Mouse (Mus musculus) layer of hippocampus, adult 2 months (tissue): Measurements from ENCODE around the gene Stat5a. TPM values are rescaled to one million over a fixed set of nuclear protein-coding genes. Genes with fewer than 3 reads are reported as not detected.

Source experiments
- DNase-seq, 2 experiments: peaks; one replicate each; pipeline ENCODE4 v3.0.0; 2022; ENCODE audit warnings: low spot score in 2 of 2
- H3K27ac ChIP-seq: fragments of 200-600 bp; 2 replicates; pipeline ENCODE4 v1.8.1; 2022
- H3K4me3 ChIP-seq: fragments of 200-600 bp; 2 replicates; pipeline ENCODE4 v1.8.1; 2022; ENCODE audit warnings: mild to moderate bottlenecking
- CTCF ChIP-seq: fragments of 200-600 bp; conservative IDR thresholded peaks from 2 replicates; pipeline ENCODE4 v1.8.1; 2022; ENCODE audit warnings: antibody characterized with exemption, mild to moderate bottlenecking, moderate library complexity
- total RNA-seq, 2 experiments: library from RNA; stranded (reverse); gene quantifications; 2 replicates each; pipeline ENCODE4 v1.2.3; 2021

Stat5a gene
- total RNA-seq, 2 experiments from 2014 or later = 1.7 to 2.0 TPM

DNA sequence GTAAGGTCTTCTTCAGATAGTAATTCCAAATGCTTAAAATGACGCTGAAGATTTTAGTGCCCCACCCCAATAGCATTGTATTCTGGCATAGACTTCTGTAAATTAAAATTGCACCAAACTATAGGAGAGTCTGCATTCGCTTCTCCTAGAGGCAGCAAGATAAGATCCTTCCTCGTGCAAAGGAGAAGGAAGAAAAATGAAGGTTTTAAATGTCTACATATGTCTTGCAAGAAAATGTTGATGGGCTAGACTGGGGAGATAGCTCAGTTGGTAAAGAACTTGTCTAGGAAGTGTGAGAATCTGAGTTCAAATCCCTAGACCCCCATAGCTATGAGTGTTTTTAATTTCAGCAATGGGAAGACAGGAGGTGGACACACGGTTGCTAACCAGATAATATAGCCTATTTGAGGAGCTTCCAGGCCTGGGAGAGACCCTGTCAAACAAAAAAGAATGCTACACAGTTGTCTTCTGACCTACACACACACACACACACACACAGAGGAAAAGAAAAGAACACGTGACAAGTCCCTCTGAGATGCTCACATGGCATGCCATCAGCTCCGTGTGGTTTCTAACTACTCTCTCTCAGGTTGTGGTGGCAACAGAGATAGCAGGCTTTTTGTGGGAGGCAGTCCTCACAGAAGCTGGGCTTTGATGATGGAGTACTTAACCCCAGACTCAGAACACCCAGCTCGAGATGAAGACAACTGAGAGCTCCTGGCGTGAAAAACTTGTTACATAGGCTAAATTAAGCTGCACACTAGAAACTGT, 35.4 kb upstream of the Stat5a start:
- no peak for TF ChIP-seq CTCF
- DNase-seq = no peak
- no peak overlapping the region for H3K4me3 ChIP-seq
- no peak overlapping the region for H3K27ac ChIP-seq

DNA sequence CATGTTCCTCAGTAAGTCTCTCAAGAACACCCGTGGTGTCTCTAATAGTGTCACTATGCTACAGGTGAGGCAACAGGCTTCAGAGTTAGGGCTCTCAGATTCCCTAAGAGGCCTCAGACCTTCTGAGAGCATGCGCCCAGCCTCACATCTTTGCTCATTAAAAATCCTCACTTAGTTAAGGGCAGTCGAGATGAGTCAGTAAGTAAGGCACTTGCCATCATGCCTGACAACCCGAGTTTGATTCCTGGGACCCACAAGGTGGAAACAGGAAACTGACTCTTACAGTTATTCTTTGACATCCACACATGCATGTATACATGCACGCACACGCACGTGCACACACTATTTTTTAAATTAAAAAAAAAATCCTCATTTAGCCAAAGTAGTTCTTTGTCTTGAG, 34.7 kb upstream of the Stat5a start:
- H3K4me3 ChIP-seq = no peak overlapping the region
- no peak for DNase-seq
- no peak for TF ChIP-seq CTCF
- no peak overlapping the region for H3K27ac ChIP-seq

DNA sequence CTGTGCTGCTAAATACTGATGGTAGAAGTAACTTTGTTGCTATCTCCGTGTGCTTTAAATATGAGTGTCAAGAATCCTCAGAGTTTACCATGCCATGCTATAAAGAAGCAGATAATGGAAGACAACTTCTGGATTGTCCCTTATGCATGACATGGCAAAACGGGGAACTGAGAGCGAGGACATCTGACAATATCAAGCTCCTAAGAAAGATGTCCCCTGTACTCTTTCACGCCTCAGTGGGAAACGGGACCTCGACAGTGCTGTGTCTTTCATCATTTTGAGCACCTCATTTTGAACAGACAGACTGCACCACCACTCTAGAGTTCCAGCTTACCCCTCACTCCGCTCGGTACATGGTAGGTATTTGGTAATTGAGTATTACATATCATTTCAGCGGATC, 33.7 kb upstream of the Stat5a start:
- H3K4me3 ChIP-seq = no peak overlapping the region
- H3K27ac ChIP-seq = no peak overlapping the region
- DNase-seq = no peak
- TF ChIP-seq CTCF = no peak

DNA sequence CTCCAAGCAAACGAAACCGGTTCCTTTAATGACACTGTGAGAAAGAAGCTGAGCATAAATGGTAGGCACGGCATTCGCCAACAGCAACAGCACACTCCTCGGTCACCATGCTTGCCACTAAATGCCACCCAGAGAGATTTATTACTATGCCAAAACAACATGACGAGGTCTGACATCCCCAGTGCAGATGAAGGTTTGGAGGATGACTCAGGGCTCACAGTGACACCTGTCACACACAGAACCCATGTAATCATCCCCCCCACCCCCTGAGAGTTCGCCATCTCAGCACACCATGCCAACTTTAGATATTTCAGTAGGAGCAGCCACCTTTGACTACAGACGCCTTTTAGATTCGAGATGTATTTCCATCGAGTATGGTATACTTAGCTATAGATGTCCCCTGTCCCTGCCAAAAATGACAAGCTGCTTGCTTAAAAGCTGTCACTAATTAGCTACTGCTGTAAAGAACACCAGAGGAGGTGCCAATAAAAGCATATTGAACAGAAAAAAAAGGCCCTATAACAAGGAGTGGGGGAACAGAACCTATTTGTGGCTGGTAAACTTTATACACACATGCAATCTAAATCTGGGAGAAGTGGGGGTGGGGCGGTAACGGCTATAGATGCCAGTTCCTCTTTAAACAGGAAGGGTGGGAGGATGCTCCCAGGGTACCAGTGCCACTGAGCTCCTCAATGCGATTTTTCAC, 32.8 kb upstream of the Stat5a start:
- DNase-seq = peak in 1 of 2 experiments; percentile 23
- no peak for TF ChIP-seq CTCF
- Histone ChIP-seq H3K4me3 (no peak overlapping the region), H3K27ac (no peak overlapping the region)

DNA sequence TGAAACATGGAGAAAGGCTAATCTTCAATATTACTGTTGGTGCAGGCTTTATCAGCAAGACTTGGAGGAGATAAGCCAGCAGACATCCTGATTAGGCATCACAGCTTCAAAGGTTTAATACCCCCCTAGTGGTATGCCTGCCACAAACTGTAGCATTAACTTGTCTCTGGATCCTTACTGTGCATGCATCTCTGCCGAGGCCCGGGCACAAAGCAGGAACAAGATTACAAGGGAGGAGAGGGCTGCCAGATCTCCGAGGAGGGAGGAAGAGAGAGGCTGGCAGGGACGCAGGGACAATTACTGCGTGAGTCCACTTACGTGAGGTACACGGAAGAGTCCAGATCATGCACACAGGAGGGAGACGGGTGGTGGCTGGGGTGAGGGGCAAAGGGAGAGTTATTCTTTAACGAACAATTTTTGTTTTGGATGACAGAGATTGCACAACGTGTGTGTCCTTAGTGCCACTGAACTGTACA, 30.4 kb upstream of the Stat5a start:
- peak; percentile 45 for TF ChIP-seq CTCF
- no peak for DNase-seq
- Histone ChIP-seq H3K4me3 (no peak overlapping the region), H3K27ac (no peak overlapping the region)

DNA sequence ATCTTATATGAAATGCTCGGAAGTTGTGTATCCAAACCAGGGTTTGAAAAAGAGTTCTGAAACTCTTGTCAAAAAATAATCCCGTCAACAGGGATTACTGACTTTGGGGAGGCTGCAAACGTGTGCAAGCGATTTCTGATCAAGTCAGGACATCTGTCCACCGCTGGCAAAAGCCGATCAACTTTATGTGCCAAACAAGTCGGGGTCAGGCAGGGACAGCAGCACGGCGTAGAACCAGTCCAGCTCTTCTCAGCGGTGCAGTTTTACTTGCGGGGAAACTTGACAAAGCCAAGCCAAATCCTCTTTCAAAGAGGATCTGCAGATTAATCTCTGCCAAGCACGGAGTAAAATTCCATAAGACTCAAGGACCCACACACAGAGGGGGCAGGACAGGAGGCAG, 29.5 kb upstream of the Stat5a start:
- no peak for DNase-seq
- no peak for TF ChIP-seq CTCF
- H3K27ac ChIP-seq = no peak overlapping the region
- no peak overlapping the region for H3K4me3 ChIP-seq

DNA sequence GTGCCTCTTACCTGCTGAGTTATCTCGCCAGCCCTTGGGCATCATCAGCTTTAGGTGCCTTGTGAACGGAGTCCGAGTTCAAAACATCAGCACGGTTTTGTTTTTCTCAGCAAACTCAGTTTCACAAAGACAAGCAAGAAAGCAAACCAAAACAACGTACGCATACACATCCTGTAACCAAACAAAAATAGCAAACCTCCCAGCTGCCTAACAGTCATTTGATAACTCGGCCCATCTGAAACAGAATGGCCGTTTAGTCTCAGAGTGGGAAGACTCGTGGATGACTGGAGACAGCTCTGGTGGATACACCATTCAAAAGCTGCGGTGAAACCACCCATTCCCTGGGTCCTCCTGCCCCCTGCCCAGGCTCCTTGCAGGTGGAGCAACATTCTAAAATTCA, 27.8 kb upstream of the Stat5a start:
- no peak for TF ChIP-seq CTCF
- no peak overlapping the region for H3K4me3 ChIP-seq
- no peak for DNase-seq
- H3K27ac ChIP-seq = no peak overlapping the region

DNA sequence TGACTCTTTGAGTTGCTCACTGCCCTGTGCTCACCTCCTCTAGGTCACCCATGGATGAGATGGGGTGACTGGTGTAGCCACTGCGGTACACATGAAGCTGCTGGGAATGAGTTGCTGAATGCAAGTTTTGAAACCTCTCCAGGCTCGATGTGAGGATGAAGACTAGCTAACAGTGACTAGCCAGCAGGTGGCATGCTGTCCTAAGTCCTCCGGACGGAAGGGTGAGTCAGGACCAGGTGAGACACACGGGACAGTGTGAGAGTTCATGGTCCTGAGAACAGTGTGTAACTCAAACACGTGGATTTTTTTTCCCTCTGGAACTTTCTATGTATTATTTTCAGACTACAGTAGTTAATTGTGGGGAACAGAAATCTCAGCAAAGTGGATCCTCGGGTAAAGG, 25.7 kb upstream of the Stat5a start:
- peak; percentile 48 for TF ChIP-seq CTCF
- Histone ChIP-seq H3K4me3 (no peak overlapping the region), H3K27ac (no peak overlapping the region)
- DNase-seq = no peak

DNA sequence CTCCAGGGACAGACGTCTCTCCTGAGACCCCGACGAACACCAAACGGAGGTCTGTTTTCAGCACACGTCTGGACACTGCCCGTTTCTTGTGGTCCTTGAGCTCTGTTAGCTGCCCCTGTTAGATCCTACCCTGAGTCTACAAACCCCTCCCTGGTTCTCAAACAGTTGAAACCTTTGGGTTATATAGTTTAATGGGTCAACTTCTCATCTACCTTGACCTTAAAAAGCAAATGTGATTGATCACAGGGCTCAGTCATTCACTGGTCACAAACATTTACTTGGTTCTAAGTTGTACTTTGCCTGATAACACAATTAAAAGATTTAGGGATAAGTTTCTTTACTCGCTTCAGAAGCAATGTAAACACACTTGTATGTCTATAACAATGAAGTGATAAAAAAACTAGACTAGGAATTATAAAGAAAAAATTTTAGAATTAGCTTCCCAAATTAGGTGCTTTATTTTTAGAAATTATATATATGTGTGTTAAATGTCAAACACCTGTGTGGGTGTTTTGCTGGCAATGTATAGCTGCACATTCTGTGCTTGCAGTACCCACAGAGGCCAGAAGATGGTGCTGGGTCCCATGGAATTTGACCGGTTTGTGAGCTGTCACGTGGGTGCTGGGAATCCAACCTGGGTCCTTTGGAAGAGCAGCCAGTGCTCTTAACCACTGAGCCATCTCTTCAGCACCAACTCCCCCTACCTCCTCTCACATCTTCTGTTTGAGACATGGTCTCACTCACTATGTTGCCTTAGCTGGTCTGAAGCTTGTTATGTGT, 22.0 kb upstream of the Stat5a start:
- H3K27ac ChIP-seq = no peak overlapping the region
- peak; percentile 65 for TF ChIP-seq CTCF
- DNase-seq = no peak
- no peak overlapping the region for H3K4me3 ChIP-seq

DNA sequence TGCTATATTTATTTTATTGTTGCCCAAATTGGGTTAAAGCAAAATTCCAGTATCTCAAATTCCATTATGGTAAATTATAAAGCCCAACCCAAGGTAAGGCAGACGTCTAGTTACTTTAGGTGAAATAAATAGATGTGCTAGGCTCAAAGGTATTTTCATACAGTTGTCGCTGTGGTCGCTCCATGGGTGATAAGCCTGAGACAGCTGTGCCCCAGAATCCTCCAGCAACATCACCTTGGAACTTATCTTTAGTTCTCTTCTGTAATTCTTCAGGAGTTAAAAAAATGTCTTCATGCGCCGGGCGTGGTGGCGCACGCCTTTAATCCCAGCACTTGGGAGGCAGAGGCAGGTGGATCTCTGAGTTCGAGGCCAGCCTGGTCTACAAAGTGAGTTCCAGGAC, 20.3 kb upstream of the Stat5a start:
- TF ChIP-seq CTCF = no peak
- Histone ChIP-seq H3K27ac (no peak overlapping the region), H3K4me3 (no peak overlapping the region)
- DNase-seq = no peak

DNA sequence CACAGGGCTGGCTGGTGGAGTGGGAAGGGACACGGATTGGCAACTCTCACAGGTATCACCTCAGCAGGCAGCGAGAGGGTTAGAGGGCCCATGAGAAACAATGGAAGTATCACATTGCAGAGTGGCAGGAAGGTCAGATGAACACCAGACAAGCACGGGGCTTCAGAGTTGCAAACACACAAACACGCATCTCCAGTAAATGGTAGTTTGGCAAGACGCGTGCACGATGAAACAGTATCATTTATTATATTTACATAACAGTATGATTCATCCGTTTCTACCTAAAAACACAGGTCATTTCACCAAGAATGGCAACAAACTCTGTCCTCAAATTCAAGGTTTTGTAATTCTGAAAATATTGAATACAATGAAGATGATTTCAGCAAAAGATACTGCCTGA, 19.6 kb upstream of the Stat5a start:
- Histone ChIP-seq H3K4me3 (no peak overlapping the region), H3K27ac (no peak overlapping the region)
- DNase-seq = no peak
- TF ChIP-seq CTCF = no peak

DNA sequence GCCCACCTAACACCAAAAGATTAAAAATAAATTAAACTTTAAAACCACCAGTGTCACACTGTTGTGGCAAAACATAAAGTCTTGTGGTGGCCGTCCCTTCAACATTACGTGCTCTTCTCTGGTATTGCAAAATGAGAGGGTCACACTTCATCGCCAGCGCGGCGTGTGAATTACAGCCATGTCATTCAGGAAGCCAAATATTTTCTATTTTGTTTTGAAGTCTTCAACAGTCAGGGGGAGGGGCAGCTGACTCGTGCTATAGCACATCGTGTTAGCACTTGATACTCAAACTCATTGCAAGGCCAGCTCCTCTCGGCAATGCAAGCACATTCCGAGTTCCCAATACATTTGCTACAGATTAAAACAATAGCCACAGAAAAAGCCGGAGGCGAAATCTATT, 18.3 kb upstream of the Stat5a start:
- H3K27ac ChIP-seq = no peak overlapping the region
- no peak overlapping the region for H3K4me3 ChIP-seq
- no peak for DNase-seq
- no peak for TF ChIP-seq CTCF

DNA sequence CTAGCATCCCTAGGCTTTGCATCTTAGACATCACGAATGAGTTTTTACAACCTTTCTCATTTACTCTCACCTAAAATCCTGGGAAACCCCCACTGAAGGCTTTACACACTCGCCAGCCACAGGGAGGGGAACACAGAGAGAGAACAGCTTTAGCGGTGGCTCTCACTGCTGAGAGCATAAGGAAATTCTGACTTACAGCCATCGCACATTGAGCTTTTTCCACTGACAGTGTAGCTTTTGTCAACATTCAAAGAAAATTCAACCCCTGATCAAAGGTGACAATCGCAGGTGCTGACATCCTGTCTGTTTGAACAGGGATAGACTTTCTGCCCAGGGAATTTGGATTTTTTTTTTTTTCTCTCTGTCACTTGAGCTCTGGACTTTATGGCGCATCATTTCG, 17.1 kb upstream of the Stat5a start:
- TF ChIP-seq CTCF = no peak
- no peak overlapping the region for H3K27ac ChIP-seq
- DNase-seq = no peak
- H3K4me3 ChIP-seq = no peak overlapping the region
